Mouse (Mus musculus) embryo, embryonic 9.5 days (tissue): ENCODE measurements around the gene S100a8.

ENCODE experiments used
- DNase-seq: peaks from one replicate; pipeline ENCODE4 v3.0.0-alpha.2; 2017; ENCODE audit errors: extremely low spot score

S100a8 gene

GRCm38 (mm10) chr3:90668846-90669245 is at the start of gene S100a8:
Gene S100a8 (plus strand): TSS chr3:90668978.
- no peak for DNase-seq

- no peak for DNase-seq
Observed at GRCm38 (mm10) chr3:90621552-90621951, 47.2 kb upstream of the S100a8 start.

DNA sequence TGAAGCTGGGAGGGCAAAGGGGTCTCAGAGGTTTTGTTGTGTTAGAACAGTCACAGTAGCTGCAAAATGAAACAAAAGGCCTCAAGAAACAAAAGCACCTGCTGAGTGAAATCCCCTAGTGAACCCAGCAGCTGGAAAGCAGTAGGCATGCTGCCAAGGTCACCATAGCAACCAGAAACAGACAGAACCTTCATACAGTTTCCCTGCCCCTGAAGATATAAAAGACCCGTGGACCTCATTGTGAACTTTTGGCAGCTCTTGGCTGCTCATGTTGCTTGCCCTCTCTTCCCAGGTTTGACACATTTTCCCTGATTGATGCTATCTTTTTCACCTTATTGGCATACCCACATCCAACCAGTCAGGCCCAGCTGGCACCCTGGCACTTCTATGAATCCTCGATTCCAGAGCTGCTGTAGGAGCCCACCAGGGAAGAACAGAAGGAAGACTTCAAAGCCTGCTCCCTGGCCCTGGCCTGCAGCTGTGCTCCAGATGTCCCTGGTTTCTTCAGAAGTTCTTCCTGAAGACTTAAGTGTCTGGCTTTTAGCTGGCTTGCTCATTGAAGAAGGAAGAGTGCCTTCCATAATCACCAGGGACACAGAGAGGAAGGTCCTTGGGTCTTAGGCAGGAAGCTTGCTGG is 45.2 kb upstream of the S100a8 start:
- DNase-seq, result peak; percentile 17

DNA sequence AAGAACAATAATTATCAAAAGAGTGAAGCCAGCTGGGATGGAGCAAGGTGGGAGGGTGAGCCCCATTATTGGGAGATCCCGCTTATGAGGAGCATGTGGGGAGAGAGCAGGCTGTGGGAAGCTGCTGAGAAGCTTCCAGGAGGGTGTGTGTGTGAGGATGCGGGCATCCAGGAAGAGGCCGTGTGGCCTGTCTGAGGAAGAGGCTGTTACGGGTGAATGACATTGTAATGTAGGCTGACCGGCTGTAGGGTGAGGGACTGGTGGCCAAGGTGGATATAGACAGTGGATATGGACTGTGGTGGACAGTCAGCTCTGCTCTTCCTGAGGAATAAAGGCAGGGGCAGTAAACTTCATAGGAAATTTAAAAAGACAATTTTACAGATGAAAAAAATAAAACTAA is 43.3 kb upstream of the S100a8 start:
- no peak for DNase-seq

GRCm38 (mm10) chr3:90626266-90627021 is 42.3 kb upstream of the S100a8 start:
- DNase-seq, result no peak

- DNase-seq, result no peak
Observed at GRCm38 (mm10) chr3:90627366-90627765, 41.4 kb upstream of the S100a8 start.

DNA sequence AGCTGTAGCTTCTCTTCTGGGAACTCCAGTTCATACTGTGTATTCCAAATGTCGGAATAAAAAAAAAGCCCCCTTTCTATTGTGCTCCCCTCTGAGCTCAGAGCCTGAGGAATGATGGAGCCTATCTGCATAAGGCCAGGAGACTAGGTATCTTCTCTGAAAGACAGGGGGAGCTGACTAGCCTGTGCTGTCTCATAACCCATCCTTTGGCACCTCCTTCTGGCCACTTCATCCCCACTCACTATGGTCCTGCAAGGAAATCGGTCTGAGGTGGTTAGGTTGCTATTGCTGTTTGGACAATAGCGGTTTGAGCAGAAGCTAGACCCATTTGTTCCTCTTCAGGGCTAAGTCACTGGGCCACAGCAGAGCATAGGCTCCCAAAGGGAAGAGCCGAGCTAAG is 41.0 kb upstream of the S100a8 start:
- peak; percentile 29 for DNase-seq

DNA sequence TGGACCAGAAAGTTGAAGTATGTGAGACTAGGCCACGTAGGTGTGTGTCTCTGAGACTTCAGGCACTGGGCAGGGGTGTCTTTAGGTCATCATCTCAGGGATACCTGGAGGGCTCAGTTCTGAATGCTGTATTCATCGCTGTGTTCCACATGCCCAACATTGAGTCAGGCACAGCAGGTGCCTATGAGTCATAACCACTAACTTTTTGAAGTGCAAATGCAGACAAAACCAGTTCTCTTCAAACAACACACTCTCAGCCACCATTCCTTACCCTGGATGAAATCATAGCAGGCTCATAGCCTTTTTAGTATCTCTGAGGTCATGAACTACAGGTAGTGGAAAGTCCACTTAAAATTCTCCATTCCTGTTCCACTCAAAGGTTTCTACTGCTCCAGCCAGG is 39.5 kb upstream of the S100a8 start:
- no peak for DNase-seq

DNA sequence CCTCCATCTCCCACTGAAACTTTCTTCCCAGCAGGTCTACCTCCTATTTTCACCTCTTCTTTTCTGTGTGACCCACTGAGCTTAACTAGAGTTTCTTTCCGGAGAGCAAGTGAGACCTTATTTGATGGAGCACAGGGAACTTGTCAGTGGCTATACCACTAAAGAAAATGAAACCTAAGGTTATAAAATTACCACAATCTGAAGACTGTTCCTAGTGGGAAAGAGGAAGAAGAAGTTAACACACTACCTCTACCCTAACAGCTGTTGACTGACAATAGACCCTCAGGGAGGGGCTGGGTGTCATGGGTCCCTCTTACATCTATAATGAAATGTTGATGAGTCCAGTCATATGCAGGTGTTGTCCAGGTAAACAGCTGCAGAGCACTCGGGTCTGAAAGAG is 36.8 kb upstream of the S100a8 start:
- no peak for DNase-seq

- DNase-seq, result no peak
Observed at GRCm38 (mm10) chr3:90638511-90639275, 30.1 kb upstream of the S100a8 start.

GRCm38 (mm10) chr3:90639511-90640154 is 29.1 kb upstream of the S100a8 start:
- peak; percentile 23 for DNase-seq

DNA sequence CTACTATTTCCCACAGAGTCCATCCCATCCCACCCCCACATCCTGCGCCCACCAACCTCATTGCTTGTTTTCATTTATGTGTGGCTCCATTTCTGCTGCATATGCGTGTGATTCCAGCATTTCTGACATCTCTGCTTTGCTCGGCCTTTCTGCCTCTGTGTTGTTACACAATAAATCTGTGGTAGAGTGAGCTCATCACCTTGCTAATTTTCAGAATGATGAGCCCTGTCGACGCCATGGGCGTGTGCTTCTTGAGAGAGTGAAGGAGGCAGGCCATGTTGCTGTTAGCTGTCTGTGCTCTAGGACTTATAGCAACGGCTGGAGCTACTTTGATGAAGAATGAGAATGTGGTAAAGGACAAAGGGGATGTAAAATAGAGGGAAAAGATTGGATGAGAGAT is 27.8 kb upstream of the S100a8 start:
- DNase-seq, result no peak

- DNase-seq, result no peak
Observed at GRCm38 (mm10) chr3:90644220-90644619, 24.6 kb upstream of the S100a8 start.

GRCm38 (mm10) chr3:90647291-90647690 is 21.5 kb upstream of the S100a8 start:
- no peak for DNase-seq

DNA sequence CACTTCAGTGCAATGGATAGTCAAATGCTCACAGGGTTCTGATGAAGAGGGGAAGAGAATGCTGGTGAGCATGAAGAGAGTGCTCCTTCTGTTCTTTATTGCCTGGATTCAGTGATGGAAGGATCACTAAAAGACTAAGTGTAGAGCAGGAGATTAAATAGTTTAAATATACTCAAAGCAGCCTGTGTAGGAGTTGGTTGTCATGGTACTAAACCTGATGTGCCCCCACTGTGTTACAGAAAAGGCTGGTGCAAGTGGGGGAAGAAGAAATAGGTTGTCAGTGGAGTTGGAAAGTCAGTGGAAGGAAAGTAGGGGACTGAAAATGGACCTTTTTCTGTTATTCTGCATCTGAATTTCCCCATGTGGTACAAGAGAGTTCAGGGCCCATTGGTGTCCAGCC is 19.8 kb upstream of the S100a8 start:
- no peak for DNase-seq

DNA sequence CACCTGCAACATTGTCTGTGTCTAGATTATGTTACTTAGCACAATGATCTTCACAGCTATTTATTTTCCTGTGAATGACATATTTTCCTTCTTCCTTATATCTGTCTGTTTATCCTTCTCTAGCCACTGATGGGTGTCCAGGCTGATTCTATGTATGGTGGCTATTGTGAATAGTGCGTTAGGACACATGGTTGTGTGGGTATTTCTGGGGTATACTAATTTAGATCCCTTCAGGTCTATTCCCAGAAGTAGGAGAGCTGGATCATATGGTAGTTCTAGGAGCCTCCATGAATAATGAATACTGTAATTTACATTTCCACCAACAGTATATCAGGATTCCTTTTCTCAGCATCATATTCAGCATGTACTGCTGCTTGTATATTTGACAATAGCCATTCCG is 18.9 kb upstream of the S100a8 start:
- no peak for DNase-seq

DNA sequence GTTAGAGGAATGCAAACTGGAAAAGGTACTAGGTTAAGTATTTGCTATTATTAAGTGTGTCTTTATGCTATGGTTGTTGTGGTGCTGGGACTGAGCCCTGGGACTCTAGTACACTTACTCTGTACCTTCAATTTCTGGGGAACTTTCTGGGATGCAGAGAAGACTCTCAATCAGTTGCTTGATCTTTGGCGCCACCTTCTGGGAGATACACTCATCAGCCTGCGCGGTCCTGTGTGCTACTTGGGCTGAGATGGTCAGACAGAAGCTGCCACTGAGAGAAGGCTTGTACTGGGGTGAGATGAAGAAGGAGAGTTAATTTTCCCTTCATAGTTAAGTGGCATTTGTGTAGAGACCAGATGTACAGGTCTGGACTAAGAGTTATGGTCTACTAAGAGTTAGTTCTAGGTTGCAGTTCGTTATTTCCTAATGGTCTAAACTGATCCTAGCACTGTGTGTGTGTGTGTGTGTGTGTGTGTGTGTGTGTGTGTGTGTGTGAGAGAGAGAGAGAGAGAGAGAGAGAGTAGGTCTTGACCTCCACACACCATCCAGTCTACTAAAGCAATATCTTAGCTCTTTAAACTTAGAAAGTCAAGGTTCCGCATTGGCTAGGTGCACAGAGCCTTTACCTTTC is 15.8 kb upstream of the S100a8 start:
- DNase-seq, result peak; percentile 72

DNA sequence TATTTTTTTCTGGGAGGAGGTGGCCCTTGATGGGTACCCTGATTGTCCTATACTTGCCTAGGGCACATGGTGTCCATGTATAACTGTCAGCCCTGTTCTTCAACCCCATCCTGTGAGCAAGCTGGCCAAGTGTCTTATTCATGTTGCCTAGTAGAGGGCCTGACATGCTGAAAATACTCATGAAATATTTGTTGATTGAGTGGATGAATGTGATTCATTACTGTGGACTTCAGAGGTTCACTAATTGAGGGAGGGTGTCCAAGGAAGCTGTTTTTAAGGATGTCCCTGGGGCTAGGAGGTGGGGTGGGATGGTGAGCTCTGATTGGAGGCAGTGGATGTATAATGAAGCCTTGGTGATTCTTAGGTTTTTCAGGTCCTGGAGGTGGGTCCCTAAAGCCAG is 15.1 kb upstream of the S100a8 start, which contains the start of gene S100a7a:
Gene S100a7a (plus strand): TSS at position 301 of the 400 bp plus-strand sequence.
- no peak for DNase-seq

DNA sequence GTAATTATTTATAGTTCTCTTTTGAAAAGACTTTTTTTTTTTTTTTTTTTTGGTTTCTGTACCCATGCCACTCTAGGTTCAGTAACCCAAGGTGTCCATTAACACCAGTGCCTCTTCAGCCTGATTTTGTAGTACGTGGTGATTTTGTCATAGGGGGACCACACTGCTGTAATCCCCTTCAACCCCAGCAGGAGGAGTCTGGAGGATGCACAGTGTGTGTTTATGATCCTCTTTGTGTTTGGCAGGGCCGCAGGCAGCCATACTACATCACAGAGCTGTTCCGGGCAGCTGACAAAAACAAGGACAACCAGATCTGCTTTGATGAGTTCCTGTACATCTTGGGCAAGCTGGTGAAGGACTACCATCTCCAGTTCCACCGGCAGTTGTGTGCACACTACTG is 11.4 kb upstream of the S100a8 start:
- DNase-seq, result no peak

GRCm38 (mm10) chr3:90659364-90660044 is 9.3 kb upstream of the S100a8 start:
- DNase-seq, result no peak

- DNase-seq, result no peak
Observed at GRCm38 (mm10) chr3:90664219-90664618, 4.6 kb upstream of the S100a8 start.
